Mouse (Mus musculus) forebrain, embryonic 15.5 days (tissue): ENCODE data around the gene Ceacam18. TPM values are rescaled to one million over a fixed set of nuclear protein-coding genes. Genes with fewer than 3 reads are reported as not detected.
"Not testable (repeated sequence)": the region's sequence is repeated elsewhere in the genome, so short reads cannot be mapped to it uniquely, and the experiment has no call there.

Source experiments
- ATAC-seq: fragments of 200-750 bp; cut with Nextera tagmentation; replicated peaks from 2 replicates; pipeline ENCODE4 v1.8.0; 2017; ENCODE audit warnings: mild to moderate bottlenecking, moderate TSS enrichment, moderate library complexity
- H3K27ac ChIP-seq: fragments of 300-500 bp; sonication (generic); replicated peaks from 2 replicates; pipeline ENCODE4 v1.5.1; 2015; ENCODE audit warnings: mild to moderate bottlenecking, inconsistent platforms
- H3K27me3 ChIP-seq: fragments of 300-500 bp; sonication (generic); 2 replicates; pipeline ENCODE4 v1.6.1; 2015; ENCODE audit warnings: inconsistent platforms
- H3K36me3 ChIP-seq: fragments of 300-500 bp; sonication (generic); 2 replicates; pipeline ENCODE4 v1.6.1; 2015; ENCODE audit warnings: mild to moderate bottlenecking, inconsistent platforms
- H3K4me1 ChIP-seq: fragments of 300-500 bp; sonication (generic); 2 replicates; pipeline ENCODE4 v1.6.1; 2015; ENCODE audit warnings: inconsistent platforms
- H3K4me2 ChIP-seq: fragments of 300-500 bp; sonication (generic); replicated peaks from 2 replicates; pipeline ENCODE4 v1.6.1; 2015; ENCODE audit warnings: mild to moderate bottlenecking, inconsistent platforms
- H3K4me3 ChIP-seq: fragments of 300-500 bp; sonication (generic); 2 replicates; pipeline ENCODE4 v1.5.1; 2015; ENCODE audit warnings: mild to moderate bottlenecking, inconsistent platforms
- H3K9ac ChIP-seq: fragments of 300-500 bp; sonication (generic); replicated peaks from 2 replicates; pipeline ENCODE4 v1.6.1; 2015; ENCODE audit warnings: mild to moderate bottlenecking, inconsistent platforms
- H3K9me3 ChIP-seq: fragments of 300-500 bp; sonication (generic); 2 replicates; pipeline ENCODE4 v1.6.1; 2016; ENCODE audit warnings: inconsistent platforms
- WGBS: fragments of 180-500 bp; shearing (Covaris S2); methylation state at CpG from one replicate; pipeline ENCODE4 v1.1.7; 2015; ENCODE audit warnings: mixed read lengths; 5-methylcytosine and 5-hydroxymethylcytosine counted together
- polyA plus RNA-seq: library from polyadenylated mRNA; unstranded; fragments of >200 nt; fragmentation: Nextera tagmentation; extraction: Ambion mirVana; gene quantifications from 2 replicates; pipeline ENCODE4 v1.2.1, GENCODE M21; 2015

The Ceacam18 gene
- polyA plus RNA-seq, 1 experiment from 2014 or later = not detected

GRCm38 (mm10) chr7:43671064-43671808 lies 36.7 kb downstream of the Ceacam18 start:
- 67% methylated on average over 11 of the region's 11 CpGs for WGBS
- H3K4me1 ChIP-seq = peaks cover 17% of the 10 kb centered on the region

GRCm38 (mm10) chr7:43671809-43672580 lies 37.5 kb downstream of the Ceacam18 start, which contains the start of gene Ctu1:
Gene Ctu1, plus strand, starts transcription at chr7:43672016.
- WGBS = under 1% methylated on average over 26 of the region's 26 CpGs
- Histone ChIP-seq H3K4me1 (peaks cover 17% of the 10 kb centered on the region), H3K9me3 (no peaks in the 10 kb centered on the region), H3K36me3 (peaks cover 25% of the 10 kb centered on the region), H3K4me3 (peak within 1 kb of the TSS; percentile 72), H3K4me2 (peak within 1 kb of the TSS; percentile 82), H3K27me3 (no peaks in the 10 kb centered on the region), H3K9ac (peak within 1 kb of the TSS; percentile 71), H3K27ac (peak within 1 kb of the TSS; percentile 41)
- ATAC-seq = peak; percentile 95

More at GRCm38 (mm10) chr7:43671064-43671808, 36.7 kb downstream of the Ceacam18 start:
- ATAC-seq = peak; percentile 62
- H3K9me3 ChIP-seq = no peaks in the 10 kb centered on the region
- H3K27ac ChIP-seq = no peak overlapping the region
- H3K27me3 ChIP-seq = no peaks in the 10 kb centered on the region
- H3K36me3 ChIP-seq = peaks cover 18% of the 10 kb centered on the region
- peak overlapping the region; percentile 82 for H3K4me2 ChIP-seq
- peak overlapping the region; percentile 72 for H3K4me3 ChIP-seq
- H3K9ac ChIP-seq = peak overlapping the region; percentile 37; the same call in 1 of the 2 replicates

- Histone ChIP-seq H3K27ac (peak overlapping the region; percentile 41), H3K4me1 (peaks cover 17% of the 10 kb centered on the region), H3K9ac (peak overlapping the region; percentile 71), H3K4me3 (peak overlapping the region; percentile 72), H3K9me3 (no peaks in the 10 kb centered on the region), H3K27me3 (no peaks in the 10 kb centered on the region), H3K4me2 (peak overlapping the region; percentile 82), H3K36me3 (peaks cover 32% of the 10 kb centered on the region)
- ATAC-seq = peak; percentile 24; the same call in 1 of the 2 replicates
- WGBS = 9% methylated on average over 10 of the region's 10 CpGs
Observed at GRCm38 (mm10) chr7:43672581-43673260, 38.2 kb downstream of the Ceacam18 start.

- no peak overlapping the region for H3K27ac ChIP-seq
- no peak overlapping the region for H3K4me2 ChIP-seq
- H3K36me3 ChIP-seq = peaks cover 44% of the 10 kb centered on the region
- H3K9ac ChIP-seq = no peak overlapping the region
- no peaks in the 10 kb centered on the region for H3K9me3 ChIP-seq
- WGBS = 92% methylated on average over 29 of the region's 32 CpGs
- no peaks in the 10 kb centered on the region for H3K27me3 ChIP-seq
- peaks cover 17% of the 10 kb centered on the region for H3K4me1 ChIP-seq
- ATAC-seq = no peak
- no peak overlapping the region for H3K4me3 ChIP-seq
Observed at GRCm38 (mm10) chr7:43675091-43675490, 40.6 kb downstream of the Ceacam18 start.

- Histone ChIP-seq H3K9me3 (no peaks in the 10 kb centered on the region), H3K4me3 (no peak overlapping the region), H3K4me1 (0 out of 2 replicates have a peak, but pooled peaks cover under 1% of the 10 kb centered on the region), H3K36me3 (peaks cover 44% of the 10 kb centered on the region), H3K27ac (no peak overlapping the region), H3K27me3 (no peaks in the 10 kb centered on the region), H3K9ac (no peak overlapping the region), H3K4me2 (no peak overlapping the region)
- no peak for ATAC-seq
Observed at GRCm38 (mm10) chr7:43678517-43678916, 44.0 kb downstream of the Ceacam18 start.

GRCm38 (mm10) chr7:43680960-43681359 lies 46.5 kb downstream of the Ceacam18 start:
- H3K4me3 ChIP-seq = no peak overlapping the region
- peak; percentile 30; the same call in 1 of the 2 replicates for ATAC-seq
- H3K4me1 ChIP-seq = no peaks in the 10 kb centered on the region
- no peak overlapping the region for H3K27ac ChIP-seq
- H3K9me3 ChIP-seq = no peaks in the 10 kb centered on the region
- 21% methylated on average over 5 of the region's 5 CpGs for WGBS
- peaks cover 29% of the 10 kb centered on the region for H3K36me3 ChIP-seq
- H3K27me3 ChIP-seq = no peaks in the 10 kb centered on the region
- H3K4me2 ChIP-seq = no peak overlapping the region
- no peak overlapping the region for H3K9ac ChIP-seq

GRCm38 (mm10) chr7:43682511-43682910 lies 48.0 kb downstream of the Ceacam18 start:
- H3K36me3 ChIP-seq = peaks cover 14% of the 10 kb centered on the region
- 14% methylated on average over 1 of the region's 1 CpGs for WGBS
- not testable (repeated sequence) for H3K4me1 ChIP-seq, H3K4me2 ChIP-seq, H3K4me3 ChIP-seq, ATAC-seq, H3K27ac ChIP-seq, H3K9me3 ChIP-seq, H3K9ac ChIP-seq, H3K27me3 ChIP-seq

GRCm38 (mm10) chr7:43685088-43685487 lies 50.6 kb downstream of the Ceacam18 start:
- 85% methylated on average over 7 of the region's 7 CpGs for WGBS
- Histone ChIP-seq H3K4me2 (no peak overlapping the region), H3K36me3 (no peaks in the 10 kb centered on the region), H3K4me3 (no peak overlapping the region), H3K9me3 (no peaks in the 10 kb centered on the region), H3K27ac (no peak overlapping the region), H3K9ac (no peak overlapping the region), H3K4me1 (no peaks in the 10 kb centered on the region), H3K27me3 (no peaks in the 10 kb centered on the region)
- no peak for ATAC-seq

GRCm38 (mm10) chr7:43690118-43690517 lies 55.6 kb downstream of the Ceacam18 start, which contains the start of gene Klk14:
Gene Klk14, plus strand, starts transcription at chr7:43690418.
- Histone ChIP-seq H3K36me3 (no peaks in the 10 kb centered on the region), H3K4me3 (no peak within 1 kb of the TSS), H3K9me3 (no peaks in the 10 kb centered on the region), H3K27ac (no peak within 1 kb of the TSS), H3K9ac (no peak within 1 kb of the TSS), H3K4me2 (no peak within 1 kb of the TSS), H3K27me3 (no peaks in the 10 kb centered on the region), H3K4me1 (no peaks in the 10 kb centered on the region)
- ATAC-seq = no peak
